Mouse (Mus musculus) CH12.LX (cell line): ENCODE measurements around the gene Slc26a10.

Experiments
- CTCF ChIP-seq, 2 experiments: IDR thresholded peaks in 1 of 2; conservative IDR thresholded peaks in 1 of 2; 2 replicates each; pipeline ENCODE4 v1.5.1; 2011 to 2012; ENCODE audit warnings: low read depth in 2 of 2, low read length in 2 of 2, improper control_type of control experiment in 1 of 2, inconsistent platforms in 1 of 2, mild to moderate bottlenecking in 1 of 2, moderate library complexity in 1 of 2
- KAT2A ChIP-seq: IDR thresholded peaks from 2 replicates; pipeline ENCODE4 v1.6.1; 2012; ENCODE audit warnings: low read length, improper control_type of control experiment, inconsistent platforms; ENCODE audit not compliant: insufficient replicate concordance
- MAX ChIP-seq: IDR thresholded peaks from 2 replicates; pipeline ENCODE4 v1.6.1; 2011; ENCODE audit warnings: low read length, improper control_type of control experiment
- MYC ChIP-seq: IDR thresholded peaks from 2 replicates; pipeline ENCODE4 v1.6.1; 2011; ENCODE audit warnings: low read depth, mild to moderate bottlenecking, improper control_type of control experiment, low read length
- POLR2A ChIP-seq: IDR thresholded peaks from 2 replicates; pipeline ENCODE4 v1.6.1; 2011; ENCODE audit warnings: low read depth, mild to moderate bottlenecking, improper control_type of control experiment, low read length
- RAD21 ChIP-seq: IDR thresholded peaks from 2 replicates; pipeline ENCODE4 v1.6.1; 2011; ENCODE audit warnings: low read depth, mild to moderate bottlenecking, low read length, improper control_type of control experiment, moderate library complexity
- SIN3A ChIP-seq: IDR thresholded peaks from 2 replicates; pipeline ENCODE4 v1.6.1; 2012; ENCODE audit warnings: low read length, improper control_type of control experiment, inconsistent platforms
- UBTF ChIP-seq: IDR thresholded peaks from 2 replicates; pipeline ENCODE4 v1.6.1; 2012; ENCODE audit warnings: low read depth, mild to moderate bottlenecking, inconsistent platforms, low read length, improper control_type of control experiment, moderate library complexity
- USF2 ChIP-seq: conservative IDR thresholded peaks from 2 replicates; pipeline ENCODE4 v1.6.1; 2011; ENCODE audit warnings: low read depth, low read length, improper control_type of control experiment

DNA sequence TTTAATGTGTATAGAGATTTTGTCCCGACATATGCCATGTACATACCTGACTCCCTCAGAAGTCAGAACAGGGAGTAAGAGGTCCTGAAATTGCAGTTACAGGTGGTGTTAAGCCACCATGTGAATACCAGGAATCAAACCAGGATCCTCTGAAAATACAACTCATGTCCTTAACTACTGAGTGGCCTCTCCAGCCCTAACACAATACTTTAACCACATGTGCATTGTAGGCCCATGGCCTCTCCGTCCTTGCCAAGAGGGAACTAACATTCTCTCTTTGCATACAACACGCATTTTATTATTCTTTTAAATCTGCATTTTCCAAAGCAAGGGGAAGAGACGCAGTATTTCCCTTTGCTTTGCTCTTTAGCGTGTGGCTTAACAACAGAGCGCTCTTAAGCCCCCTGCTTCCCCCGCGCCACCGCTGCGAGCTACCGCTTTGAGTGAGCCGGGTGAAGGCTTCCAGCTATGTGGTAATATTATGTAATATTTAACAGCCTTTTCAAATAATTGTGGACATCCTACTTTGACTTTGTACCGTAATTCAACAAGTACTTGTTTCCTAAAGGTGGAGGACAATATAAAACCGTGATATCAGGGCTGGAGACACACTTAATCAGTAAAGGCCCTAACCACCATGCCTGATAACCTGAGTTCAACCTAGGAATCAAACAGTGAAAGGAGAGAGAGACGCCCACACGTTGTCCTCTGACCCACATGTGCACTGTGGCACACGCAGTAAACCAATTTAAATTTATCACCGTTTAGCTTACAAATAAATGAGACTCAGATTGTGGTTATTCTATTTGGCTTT, 41.9 kb downstream of the Slc26a10 start:
- TF ChIP-seq CTCF (conservative IDR thresholded peaks at IDR 0.05 in 1 of 2, IDR thresholded peaks at IDR 0.05 in 1 of 2; ENCODE audit: low read depth in 2 of 2, low read length in 2 of 2) (no peak), SIN3A (no peak), USF2 (no peak), KAT2A (no peak), MYC (no peak), UBTF (no peak), RAD21 (no peak), POLR2A (no peak), MAX (no peak)
